Mouse (Mus musculus) lung, postnatal 0 days (tissue): ENCODE results near the gene Rbp1. TPM values are rescaled to one million over a fixed set of nuclear protein-coding genes. Genes with fewer than 3 reads are reported as not detected.

Source experiments
- ATAC-seq: fragments of 200-750 bp; cut with Nextera tagmentation; 2 replicates; pipeline ENCODE4 v1.8.0; 2017; ENCODE audit warnings: moderate library complexity
- DNase-seq: peaks from one replicate; pipeline ENCODE4 v3.0.0-alpha.2; 2016; ENCODE audit warnings: low spot score
- H3K27ac ChIP-seq: fragments of 300-500 bp; sonication (generic); 2 replicates; pipeline ENCODE4 v1.5.1; 2014; ENCODE audit warnings: antibody characterized with exemption, mild to moderate bottlenecking, low read length, mixed read lengths
- H3K27me3 ChIP-seq: fragments of 300-500 bp; sonication (generic); replicated peaks from 2 replicates; pipeline ENCODE4 v1.6.1; 2014; ENCODE audit warnings: low read length, mixed read lengths; ENCODE audit not compliant: insufficient read depth
- H3K36me3 ChIP-seq: fragments of 300-500 bp; sonication (generic); 2 replicates; pipeline ENCODE4 v1.6.1; 2014; ENCODE audit warnings: low read length, mixed read lengths; ENCODE audit not compliant: insufficient read depth
- H3K4me1 ChIP-seq: fragments of 300-500 bp; sonication (generic); 2 replicates; pipeline ENCODE4 v1.6.1; 2014; ENCODE audit warnings: antibody characterized with exemption, low read depth, low read length, mixed read lengths; ENCODE audit not compliant: insufficient read depth
- H3K4me2 ChIP-seq: fragments of 300-500 bp; sonication (generic); replicated peaks from 2 replicates; pipeline ENCODE4 v1.6.1; 2014; ENCODE audit warnings: low read depth, mild to moderate bottlenecking, low read length, moderate library complexity, mixed read lengths
- H3K4me3 ChIP-seq: fragments of 300-500 bp; sonication (generic); 2 replicates; pipeline ENCODE4 v1.5.1; 2014; ENCODE audit warnings: low read depth, low read length
- H3K9ac ChIP-seq: fragments of 300-500 bp; sonication (generic); replicated peaks from 2 replicates; pipeline ENCODE4 v1.6.1; 2014; ENCODE audit warnings: low read depth, mild to moderate bottlenecking
- H3K9me3 ChIP-seq: fragments of 300-500 bp; sonication (generic); 2 replicates; pipeline ENCODE4 v1.6.1; 2016; ENCODE audit warnings: low read length, mixed read lengths
- CTCF ChIP-seq: IDR thresholded peaks from 2 replicates; pipeline ENCODE4 v1.5.1; 2016; ENCODE audit warnings: antibody characterized with exemption, mild to moderate bottlenecking
- EP300 ChIP-seq: IDR thresholded peaks from 2 replicates; pipeline ENCODE4 v1.6.1; 2016; ENCODE audit warnings: antibody characterized with exemption, mild to moderate bottlenecking, control low read depth
- WGBS: fragments of 180-500 bp; shearing (Covaris S2); extraction: QIAGEN DNeasy Blood & Tissue Kit; methylation state at CpG from one replicate; pipeline ENCODE4 v1.1.7; 2014; 5-methylcytosine and 5-hydroxymethylcytosine counted together
- polyA plus RNA-seq: library from polyadenylated mRNA; unstranded; fragments of >200 nt; fragmentation: Nextera tagmentation; extraction: Ambion mirVana; gene quantifications from 2 replicates; pipeline ENCODE4 v1.2.1, GENCODE M21; 2015

The Rbp1 gene
- polyA plus RNA-seq, 1 experiment from 2014 or later = 72.6 TPM

GRCm38 (mm10) chr9:98439091-98439490 is 16.3 kb downstream of the Rbp1 start:
- ATAC-seq (no peak), DNase-seq (no peak)
- H3K36me3 ChIP-seq = no peaks in the 10 kb centered on the region
- H3K9ac ChIP-seq = no peak overlapping the region
- TF ChIP-seq CTCF (no peak), EP300 (no peak)
- H3K27ac ChIP-seq = no peak overlapping the region
- H3K4me1 ChIP-seq = no peaks in the 10 kb centered on the region
- no peak overlapping the region for H3K4me3 ChIP-seq
- WGBS = 67% methylated on average over 3 of the region's 3 CpGs
- H3K4me2 ChIP-seq = no peak overlapping the region
- H3K9me3 ChIP-seq = no peaks in the 10 kb centered on the region
- no peaks in the 10 kb centered on the region for H3K27me3 ChIP-seq

DNA sequence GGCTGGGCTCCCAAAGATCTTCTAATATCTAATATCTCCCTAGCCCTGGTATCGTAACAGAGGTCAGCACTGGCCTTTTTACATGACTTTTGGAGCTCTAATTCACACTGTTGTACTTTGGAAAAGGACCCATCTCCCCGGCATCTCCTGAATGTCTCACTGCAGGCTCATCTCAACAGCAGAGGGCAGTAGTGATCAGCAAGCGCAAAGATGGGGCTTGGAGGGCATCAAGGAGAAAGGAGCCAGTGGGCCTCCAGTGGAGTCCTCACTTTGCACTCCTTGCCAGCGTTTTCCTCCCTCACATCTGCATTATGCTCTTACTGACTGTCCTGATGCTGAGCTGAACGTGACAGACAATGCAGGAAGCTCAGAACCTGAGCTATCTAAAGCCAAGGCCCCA is 19.9 kb downstream of the Rbp1 start:
- peak; percentile 54 for DNase-seq
- Histone ChIP-seq H3K4me2 (no peak overlapping the region), H3K9ac (no peak overlapping the region), H3K36me3 (no peaks in the 10 kb centered on the region), H3K27ac (no peak overlapping the region), H3K9me3 (no peaks in the 10 kb centered on the region), H3K4me1 (0 out of 2 replicates have a peak, but pooled peaks cover 3% of the 10 kb centered on the region), H3K27me3 (no peaks in the 10 kb centered on the region), H3K4me3 (no peak overlapping the region)
- no peak for ATAC-seq
- 43% methylated on average over 5 of the region's 5 CpGs for WGBS
- TF ChIP-seq EP300 = no peak
- peak; percentile 88 for TF ChIP-seq CTCF

DNA sequence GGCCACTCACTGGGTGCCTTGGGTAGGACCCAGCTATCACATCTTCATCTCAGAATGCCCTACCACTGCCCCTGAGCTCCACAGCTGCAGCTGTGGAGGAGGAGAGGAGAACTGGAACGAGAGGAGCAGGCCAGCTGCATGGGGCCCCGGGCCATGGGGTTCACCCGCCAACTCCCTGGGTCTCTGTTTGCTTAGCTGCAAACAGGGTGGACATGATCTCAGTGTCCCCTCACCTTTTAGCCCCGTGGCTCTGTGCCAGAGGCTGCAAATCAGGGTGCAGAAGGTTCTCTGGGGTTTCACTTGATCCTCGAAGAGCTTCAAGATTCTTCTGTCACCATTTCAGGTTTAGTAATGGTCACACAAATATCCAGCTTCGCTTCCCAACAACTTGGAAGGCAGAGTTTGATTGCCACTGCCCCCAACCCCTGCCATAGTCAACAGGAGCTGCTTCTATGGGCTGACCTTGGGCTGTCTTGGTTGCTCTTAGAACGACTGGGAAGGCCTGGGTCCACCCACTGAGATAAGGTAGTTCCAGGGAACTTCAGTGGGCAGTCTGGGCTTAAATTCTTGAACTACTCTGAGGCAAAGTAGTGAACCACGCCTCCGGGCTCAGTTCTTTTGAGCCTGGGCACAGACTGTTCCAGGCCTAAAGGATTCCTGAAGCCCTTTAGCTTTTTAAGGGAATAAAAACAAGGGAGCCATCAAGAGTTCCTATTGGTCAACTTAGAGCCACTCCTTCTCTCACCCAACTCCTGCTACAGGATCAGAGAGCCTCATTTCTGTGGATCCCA is 22.8 kb downstream of the Rbp1 start:
- DNase-seq (peak; percentile 30), ATAC-seq (peak; percentile 81)
- TF ChIP-seq CTCF = no peak
- TF ChIP-seq EP300 = peak; percentile 77
- Histone ChIP-seq H3K36me3 (no peaks in the 10 kb centered on the region), H3K9me3 (no peaks in the 10 kb centered on the region), H3K4me2 (no peak overlapping the region), H3K4me1 (0 out of 2 replicates have a peak, but pooled peaks cover 3% of the 10 kb centered on the region), H3K27me3 (no peaks in the 10 kb centered on the region), H3K27ac (no peak overlapping the region), H3K4me3 (no peak overlapping the region), H3K9ac (no peak overlapping the region)
- WGBS = 79% methylated on average over 9 of the region's 9 CpGs

DNA sequence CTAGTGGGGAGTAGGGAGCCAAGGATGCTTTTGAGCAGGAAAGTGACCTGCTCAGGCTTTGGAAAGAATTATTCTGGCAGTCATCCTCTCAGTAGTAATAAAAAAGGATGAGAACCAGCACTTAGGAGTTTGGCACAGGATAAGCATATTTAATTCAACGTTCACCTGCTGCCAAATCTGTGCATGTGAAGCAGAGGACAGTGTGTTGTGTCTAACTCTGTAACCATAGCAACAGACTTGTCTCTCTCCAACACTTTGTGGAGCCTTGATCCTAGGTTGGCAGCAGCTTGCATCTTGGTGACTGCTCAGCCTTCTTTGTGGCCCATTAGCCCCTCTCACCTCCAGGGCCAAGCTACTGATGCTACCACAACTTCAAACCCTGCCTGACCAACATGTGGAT is 28.2 kb downstream of the Rbp1 start:
- WGBS = 54% methylated on average over 1 of the region's 1 CpGs
- no peak overlapping the region for H3K4me3 ChIP-seq
- H3K27me3 ChIP-seq = no peaks in the 10 kb centered on the region
- H3K4me2 ChIP-seq = no peak overlapping the region
- no peaks in the 10 kb centered on the region for H3K9me3 ChIP-seq
- H3K9ac ChIP-seq = no peak overlapping the region
- no peaks in the 10 kb centered on the region for H3K36me3 ChIP-seq
- no peaks in the 10 kb centered on the region for H3K4me1 ChIP-seq
- H3K27ac ChIP-seq = no peak overlapping the region
- TF ChIP-seq EP300 (no peak), CTCF (no peak)
- ATAC-seq (no peak), DNase-seq (no peak)

DNA sequence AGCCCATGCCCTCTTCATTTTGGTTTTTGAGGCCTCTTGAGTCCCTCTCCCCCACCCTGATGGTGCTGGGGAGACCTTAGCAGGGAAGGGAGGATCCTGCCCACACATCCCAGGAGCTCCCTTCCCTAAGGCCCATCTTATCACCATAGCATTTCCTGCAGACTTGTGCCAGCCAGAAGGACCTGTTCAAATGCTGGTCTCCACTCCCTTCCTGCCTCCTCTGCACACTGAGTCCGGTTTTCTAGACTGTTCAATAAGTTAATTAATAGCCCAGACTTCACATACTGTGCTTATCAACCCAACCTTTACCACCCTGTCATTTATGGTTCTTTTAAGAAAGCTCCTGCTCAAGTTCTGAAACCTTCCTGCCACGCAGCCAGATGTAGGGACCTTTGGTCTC is 43.9 kb downstream of the Rbp1 start:
- Histone ChIP-seq H3K27ac (no peak overlapping the region), H3K4me1 (no peaks in the 10 kb centered on the region), H3K4me3 (no peak overlapping the region), H3K9ac (no peak overlapping the region), H3K36me3 (no peaks in the 10 kb centered on the region), H3K4me2 (no peak overlapping the region), H3K27me3 (no peaks in the 10 kb centered on the region), H3K9me3 (no peaks in the 10 kb centered on the region)
- TF ChIP-seq EP300 (no peak), CTCF (no peak)
- WGBS = 41% methylated on average over 2 of the region's 2 CpGs
- no peak for DNase-seq
- no peak for ATAC-seq

DNA sequence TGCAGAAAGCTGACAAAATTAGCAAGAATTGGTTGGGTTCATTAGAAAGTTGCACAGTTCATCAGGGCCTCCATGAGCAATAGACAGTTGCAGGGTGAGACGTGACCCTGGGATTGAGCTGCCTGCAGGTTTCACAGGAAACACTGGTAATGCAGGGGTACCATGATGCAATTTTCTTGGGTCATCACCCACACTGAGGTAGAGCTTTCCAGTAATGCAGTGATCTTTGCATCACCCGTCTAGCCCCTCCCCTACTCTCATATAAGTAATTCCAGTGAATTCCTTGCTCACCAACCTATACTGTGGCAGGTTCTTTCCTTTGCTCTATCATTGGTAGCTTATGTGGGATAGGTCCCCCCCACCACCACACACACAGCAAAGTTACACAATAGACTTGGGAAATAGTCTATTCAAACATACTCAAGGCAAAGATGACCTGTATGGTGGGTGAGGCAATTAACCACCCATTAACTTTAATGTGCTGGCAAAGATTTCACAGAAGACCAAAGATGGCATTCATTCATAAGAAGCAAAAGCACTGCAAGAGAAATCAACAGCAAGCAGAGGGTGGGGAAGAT is 57.5 kb downstream of the Rbp1 start:
- no peak overlapping the region for H3K4me3 ChIP-seq
- H3K4me1 ChIP-seq = no peaks in the 10 kb centered on the region
- ATAC-seq (peak; percentile 19; the same call in 1 of the 2 replicates), DNase-seq (no peak)
- 77% methylated on average over 2 of the region's 2 CpGs for WGBS
- H3K36me3 ChIP-seq = no peaks in the 10 kb centered on the region
- H3K9ac ChIP-seq = no peak overlapping the region
- no peak overlapping the region for H3K27ac ChIP-seq
- TF ChIP-seq EP300 (no peak), CTCF (no peak)
- H3K4me2 ChIP-seq = no peak overlapping the region
- no peaks in the 10 kb centered on the region for H3K27me3 ChIP-seq
- no peaks in the 10 kb centered on the region for H3K9me3 ChIP-seq
